Mouse (Mus musculus): ENCODE measurements at regions not wholly inside any gene's neighbourhood (a gene's known extent, or its start where the extent isn't known, plus 50 kb on each side); places are given as distances from the start of the nearest gene placed in this dataset.
A peak's percentile ranks its signal among the peaks of the same experiment; 100 is the strongest.
"Not testable (repeated sequence)": the region's sequence is repeated elsewhere in the genome, so short reads cannot be mapped to it uniquely, and the experiment has no call there.

GRCm38 (mm10) chr11:20390622-20391021 lies 58.1 kb upstream of the Slc1a4 start:
- TF ChIP-seq POLR2A (IDR thresholded peaks at IDR 0.05; ENCODE audit: borderline replicate concordance, control insufficient read depth, low read depth, low read length) (no peak), CTCF (IDR thresholded peaks at IDR 0.05; ENCODE audit: control insufficient read depth, insufficient read depth, low read length) (no peak)
- 83% methylated on average over 3 of the region's 3 CpGs for WGBS

GRCm38 (mm10) chr11:20393302-20393701 lies 60.8 kb upstream of the Slc1a4 start:
- 90% methylated on average over 3 of the region's 3 CpGs for WGBS
- H3K27ac ChIP-seq (ENCODE audit: control insufficient read depth, insufficient read depth, low read depth, low read length, poor library complexity); H3K4me1 ChIP-seq (ENCODE audit: control insufficient read depth, insufficient read depth, low read length); H3K4me3 ChIP-seq (replicated peaks; ENCODE audit: control insufficient read depth, low read depth, low read length): not testable (repeated sequence)

More at GRCm38 (mm10) chr11:20390622-20391021, 58.1 kb upstream of the Slc1a4 start:
- Histone ChIP-seq H3K27ac (ENCODE audit: control insufficient read depth, insufficient read depth, low read depth, low read length, poor library complexity) (no peak overlapping the region), H3K4me1 (ENCODE audit: control insufficient read depth, insufficient read depth, low read length) (no peaks in the 10 kb centered on the region), H3K4me3 (replicated peaks; ENCODE audit: control insufficient read depth, low read depth, low read length) (no peak overlapping the region)

- WGBS, result 79% methylated on average over 3 of the region's 3 CpGs
Measured at GRCm38 (mm10) chr11:20393807-20394206, 61.3 kb upstream of the Slc1a4 start.

GRCm38 (mm10) chr11:20395848-20396203 lies 63.3 kb upstream of the Slc1a4 start:
- 88% methylated on average over 7 of the region's 7 CpGs for WGBS
- TF ChIP-seq POLR2A (IDR thresholded peaks at IDR 0.05; ENCODE audit: borderline replicate concordance, control insufficient read depth, low read depth, low read length) (no peak), CTCF (IDR thresholded peaks at IDR 0.05; ENCODE audit: control insufficient read depth, insufficient read depth, low read length) (no peak)
- H3K4me1 ChIP-seq (ENCODE audit: control insufficient read depth, insufficient read depth, low read length), result no peaks in the 10 kb centered on the region
- H3K4me3 ChIP-seq (replicated peaks; ENCODE audit: control insufficient read depth, low read depth, low read length), result no peak overlapping the region
- no peak overlapping the region for H3K27ac ChIP-seq (ENCODE audit: control insufficient read depth, insufficient read depth, low read depth, low read length, poor library complexity)

More at GRCm38 (mm10) chr11:20393807-20394206, 61.3 kb upstream of the Slc1a4 start:
- H3K4me3 ChIP-seq (replicated peaks; ENCODE audit: control insufficient read depth, low read depth, low read length); H3K4me1 ChIP-seq (ENCODE audit: control insufficient read depth, insufficient read depth, low read length); H3K27ac ChIP-seq (ENCODE audit: control insufficient read depth, insufficient read depth, low read depth, low read length, poor library complexity): not testable (repeated sequence)

GRCm38 (mm10) chr11:20396204-20396848 lies 63.8 kb upstream of the Slc1a4 start:
- no peak overlapping the region for H3K4me3 ChIP-seq (replicated peaks; ENCODE audit: control insufficient read depth, low read depth, low read length)
- WGBS, result 80% methylated on average over 11 of the region's 11 CpGs
- no peak for TF ChIP-seq POLR2A (IDR thresholded peaks at IDR 0.05; ENCODE audit: borderline replicate concordance, control insufficient read depth, low read depth, low read length)
- no peak overlapping the region for H3K27ac ChIP-seq (ENCODE audit: control insufficient read depth, insufficient read depth, low read depth, low read length, poor library complexity)
- H3K4me1 ChIP-seq (ENCODE audit: control insufficient read depth, insufficient read depth, low read length), result no peaks in the 10 kb centered on the region

GRCm38 (mm10) chr11:20396884-20397283 lies 64.4 kb upstream of the Slc1a4 start:
- TF ChIP-seq POLR2A (IDR thresholded peaks at IDR 0.05; ENCODE audit: borderline replicate concordance, control insufficient read depth, low read depth, low read length) (no peak), CTCF (IDR thresholded peaks at IDR 0.05; ENCODE audit: control insufficient read depth, insufficient read depth, low read length) (no peak)
- Histone ChIP-seq H3K4me1 (ENCODE audit: control insufficient read depth, insufficient read depth, low read length) (no peaks in the 10 kb centered on the region), H3K27ac (ENCODE audit: control insufficient read depth, insufficient read depth, low read depth, low read length, poor library complexity) (no peak overlapping the region), H3K4me3 (replicated peaks; ENCODE audit: control insufficient read depth, low read depth, low read length) (no peak overlapping the region)
- WGBS, result 91% methylated on average over 3 of the region's 3 CpGs

- Histone ChIP-seq H3K4me3 (replicated peaks; ENCODE audit: control insufficient read depth, low read depth, low read length) (no peak overlapping the region), H3K27ac (ENCODE audit: control insufficient read depth, insufficient read depth, low read depth, low read length, poor library complexity) (no peak overlapping the region), H3K4me1 (ENCODE audit: control insufficient read depth, insufficient read depth, low read length) (no peaks in the 10 kb centered on the region)
- 49% methylated on average over 32 of the region's 32 CpGs for WGBS
- TF ChIP-seq CTCF (IDR thresholded peaks at IDR 0.05; ENCODE audit: control insufficient read depth, insufficient read depth, low read length), result peak; percentile 65
- no peak for TF ChIP-seq POLR2A (IDR thresholded peaks at IDR 0.05; ENCODE audit: borderline replicate concordance, control insufficient read depth, low read depth, low read length)
Measured at GRCm38 (mm10) chr11:20400302-20401234, 68.1 kb upstream of the Slc1a4 start.

GRCm38 (mm10) chr11:20403456-20403855 lies 70.9 kb upstream of the Slc1a4 start:
- Histone ChIP-seq H3K27ac (ENCODE audit: control insufficient read depth, insufficient read depth, low read depth, low read length, poor library complexity) (no peak overlapping the region), H3K4me1 (ENCODE audit: control insufficient read depth, insufficient read depth, low read length) (no peaks in the 10 kb centered on the region), H3K4me3 (replicated peaks; ENCODE audit: control insufficient read depth, low read depth, low read length) (no peak overlapping the region)
- WGBS, result 32% methylated on average over 3 of the region's 3 CpGs
- TF ChIP-seq CTCF (IDR thresholded peaks at IDR 0.05; ENCODE audit: control insufficient read depth, insufficient read depth, low read length), result no peak
- TF ChIP-seq POLR2A (IDR thresholded peaks at IDR 0.05; ENCODE audit: borderline replicate concordance, control insufficient read depth, low read depth, low read length), result no peak
